Mouse (Mus musculus) liver, adult 2 months (tissue): ENCODE measurements at regions not wholly inside any gene's neighbourhood (a gene's known extent, or its start where the extent isn't known, plus 50 kb on each side); places are given as distances from the start of the nearest gene placed in this dataset.

Experiments
- CTCF ChIP-seq: fragments of 200-500 bp; IDR thresholded peaks from 2 replicates; pipeline ENCODE4 v1.5.1; 2011; ENCODE audit warnings: low read depth, low read length, control low read depth
- POLR2A ChIP-seq: fragments of 200-500 bp; IDR thresholded peaks from 2 replicates; pipeline ENCODE4 v1.6.1; 2011; ENCODE audit warnings: low read length, control low read depth; ENCODE audit not compliant: insufficient read depth; ENCODE audit errors: extremely low read depth

GRCm38 (mm10) chr5:89952611-89953010, 69.5 kb upstream of the Adamts3 start:
- TF ChIP-seq CTCF (no peak), POLR2A (no peak)
